8 mouse cellular contexts compared by ENCODE assay signal in genomic region chr17:46704887-46705835, GRCm38 (mm10). TPM values are rescaled to one million over a fixed set of nuclear protein-coding genes. Genes with fewer than 3 reads are reported as not detected.
DNase-seq lines count a peak whose midpoint lies in the region; ATAC-seq lines count a peak whose summit lies in the region.

Ppp2r5d (minus strand) TSS chr17:46705111.

- H3K9ac ChIP-seq in hindbrain, embryonic 11.5 days (ENCODE audit: low read depth, low read length) = peak within 1 kb of the TSS; percentile 90

- peak within 1 kb of the TSS; percentile 85 for H3K27ac ChIP-seq in hindbrain, embryonic 11.5 days (ENCODE audit: low read depth, low read length)

- peak within 1 kb of the TSS; percentile 70 for H3K4me2 ChIP-seq in hindbrain, embryonic 11.5 days (replicated peaks; ENCODE audit: low read depth, low read length)

- H3K27me3 ChIP-seq in hindbrain, embryonic 11.5 days (ENCODE audit: control insufficient read depth, insufficient read depth, low read length) = no peaks in the 10 kb centered on the region

- 0 out of 2 replicates have a peak, but pooled peaks cover 4% of the 10 kb centered on the region for H3K4me1 ChIP-seq in hindbrain, embryonic 11.5 days (replicated peaks; ENCODE audit: control insufficient read depth, insufficient read depth, low read length)

- 2% methylated on average over 48 of the region's 48 CpGs for WGBS in hindbrain, embryonic 11.5 days

- peak; percentile 99 for DNase-seq in Muller cell, postnatal 12 days (ENCODE audit: inconsistent ontology term)
- DNase-seq in cerebellum, adult 9-11 months = peak; percentile 98
- peak; percentile 98 for DNase-seq in frontal cortex, adult 2 months (ENCODE audit: extremely low spot score in 1 of 2, low spot score in 1 of 2)
- DNase-seq in hindbrain, embryonic 11.5 days (ENCODE audit: low spot score) = peak; percentile 97
- DNase-seq in layer of hippocampus, postnatal 10 days (ENCODE audit: low spot score in 2 of 2) = peak; percentile 93 to 94
- DNase-seq in lung, postnatal 10 days = peak; percentile 99
- peak; percentile 95 for DNase-seq in ovary, postnatal 36 days (ENCODE audit: low spot score)
- DNase-seq in thymus, postnatal 25 days = peak; percentile 96

- ATAC-seq in hindbrain, embryonic 11.5 days (ENCODE audit: low FRiP score) = peak; percentile 97

- peak within 1 kb of the TSS; percentile 92 for H3K4me3 ChIP-seq in hindbrain, embryonic 11.5 days (ENCODE audit: low read depth, low read length)

- H3K9me3 ChIP-seq in hindbrain, embryonic 11.5 days (ENCODE audit: control insufficient read depth, low read length) = no peaks in the 10 kb centered on the region

- H3K36me3 ChIP-seq in hindbrain, embryonic 11.5 days (ENCODE audit: control insufficient read depth, insufficient read depth, low read length) = no peaks in the 10 kb centered on the region

RNA-seq across cellular contexts. Expression of gene Ppp2r5d, which starts in this region (rescaled TPM):
- 95.4 and 95.5 TPM in 2 replicates for polyA plus RNA-seq in frontal cortex, adult 2 months (2012; rRNA removed)
- 89.4 and 103 TPM in 2 replicates for polyA plus RNA-seq in hindbrain, embryonic 11.5 days (2014; fragmentation: Nextera tagmentation; extraction: Ambion mirVana)
- total RNA-seq in layer of hippocampus, postnatal 10 days (2021) = 10 to 100 TPM; 91.8 to 94.1 TPM

Comparison
In these comparisons a context has a peak if more than half of its experiments do, and no peak if none do; other contexts are left out.
1. Peak in every context shown above with its lines: DNase-seq, ATAC-seq, H3K4me3 ChIP-seq and H3K27ac ChIP-seq.